Mouse (Mus musculus): ENCODE results near the gene Htr3b.

DNA sequence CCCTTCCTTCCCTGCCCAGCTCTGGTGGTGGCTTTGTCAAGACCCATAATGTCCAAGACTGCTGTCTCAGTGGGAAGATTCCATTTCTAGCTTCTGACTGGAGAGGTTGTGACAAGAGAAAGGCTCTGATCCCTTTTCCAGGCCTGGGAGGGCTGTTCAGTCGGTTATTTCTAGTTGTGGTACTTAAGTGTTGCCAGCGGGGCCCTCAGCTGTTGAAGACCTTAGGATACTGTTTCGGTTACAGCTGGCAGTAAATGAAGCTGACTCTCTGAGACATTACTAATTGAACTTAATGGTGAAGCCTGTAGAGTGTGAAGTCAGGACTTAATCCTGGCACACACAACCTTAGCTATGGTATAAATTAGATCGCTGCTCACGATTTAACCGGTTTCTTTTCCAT lies 34.5 kb upstream of the Htr3b start:
- TF ChIP-seq CTCF (IDR thresholded peaks at IDR 0.05; ENCODE audit: control insufficient read depth, insufficient read depth, insufficient replicate concordance, low read depth, low read length), result no peak
- no peak for TF ChIP-seq POLR2A (IDR thresholded peaks at IDR 0.05; ENCODE audit: control insufficient read depth, low read depth, low read length)
